Mouse (Mus musculus): Measurements from ENCODE around the gene Arl3.

Arl3 gene

GRCm38 (mm10) chr19:46572951-46573937, at the start of gene Arl3, which contains the start of gene Sfxn2:
TSS of gene Arl3 (minus strand) at chr19:46573198.
TSS of gene Sfxn2 (plus strand) at chr19:46573365.
- DNase-seq (ENCODE audit: low read depth, low spot score): peak; percentile 92

- DNase-seq (ENCODE audit: low read depth, low spot score): no peak
Measured at GRCm38 (mm10) chr19:46622659-46623193, 49.7 kb upstream of the Arl3 start.

- DNase-seq (ENCODE audit: low read depth, low spot score): no peak
Measured at GRCm38 (mm10) chr19:46621236-46622183, 48.5 kb upstream of the Arl3 start.

GRCm38 (mm10) chr19:46620016-46620808, 47.2 kb upstream of the Arl3 start:
- no peak for DNase-seq (ENCODE audit: low read depth, low spot score)

GRCm38 (mm10) chr19:46619518-46619917, 46.5 kb upstream of the Arl3 start:
- no peak for DNase-seq (ENCODE audit: low read depth, low spot score)

GRCm38 (mm10) chr19:46619001-46619400, 46.0 kb upstream of the Arl3 start:
- DNase-seq (ENCODE audit: low read depth, low spot score): no peak

- DNase-seq (ENCODE audit: low read depth, low spot score): no peak
Measured at GRCm38 (mm10) chr19:46618322-46618721, 45.3 kb upstream of the Arl3 start.

GRCm38 (mm10) chr19:46617361-46617760, 44.4 kb upstream of the Arl3 start:
- DNase-seq (ENCODE audit: low read depth, low spot score): no peak

- no peak for DNase-seq (ENCODE audit: low read depth, low spot score)
Measured at GRCm38 (mm10) chr19:46616378-46616777, 43.4 kb upstream of the Arl3 start.

- DNase-seq (ENCODE audit: low read depth, low spot score): no peak
Measured at GRCm38 (mm10) chr19:46608158-46608557, 35.2 kb upstream of the Arl3 start.

GRCm38 (mm10) chr19:46607424-46607823, 34.4 kb upstream of the Arl3 start:
- DNase-seq (ENCODE audit: low read depth, low spot score): no peak

- DNase-seq (ENCODE audit: low read depth, low spot score): no peak
Measured at GRCm38 (mm10) chr19:46606718-46607117, 33.7 kb upstream of the Arl3 start.

- no peak for DNase-seq (ENCODE audit: low read depth, low spot score)
Measured at GRCm38 (mm10) chr19:46602406-46602805, 29.4 kb upstream of the Arl3 start.

- DNase-seq (ENCODE audit: low read depth, low spot score): no peak
Measured at GRCm38 (mm10) chr19:46601491-46601890, 28.5 kb upstream of the Arl3 start.

- no peak for DNase-seq (ENCODE audit: low read depth, low spot score)
Measured at GRCm38 (mm10) chr19:46600371-46600770, 27.4 kb upstream of the Arl3 start.

GRCm38 (mm10) chr19:46599375-46600256, 26.6 kb upstream of the Arl3 start:
- DNase-seq (ENCODE audit: low read depth, low spot score): no peak

GRCm38 (mm10) chr19:46598720-46599252, 25.8 kb upstream of the Arl3 start, which contains the start of gene Wbp1l:
TSS of gene Wbp1l (plus strand) at chr19:46599084.
- peak; percentile 100 for DNase-seq (ENCODE audit: low read depth, low spot score)

GRCm38 (mm10) chr19:46598187-46598586, 25.2 kb upstream of the Arl3 start:
- no peak for DNase-seq (ENCODE audit: low read depth, low spot score)

- no peak for DNase-seq (ENCODE audit: low read depth, low spot score)
Measured at GRCm38 (mm10) chr19:46592751-46593439, 19.9 kb upstream of the Arl3 start.

Measured in brain, embryonic 18.5 days (tissue).